Mouse (Mus musculus): ENCODE measurements around the gene Kcnq1.

DNA sequence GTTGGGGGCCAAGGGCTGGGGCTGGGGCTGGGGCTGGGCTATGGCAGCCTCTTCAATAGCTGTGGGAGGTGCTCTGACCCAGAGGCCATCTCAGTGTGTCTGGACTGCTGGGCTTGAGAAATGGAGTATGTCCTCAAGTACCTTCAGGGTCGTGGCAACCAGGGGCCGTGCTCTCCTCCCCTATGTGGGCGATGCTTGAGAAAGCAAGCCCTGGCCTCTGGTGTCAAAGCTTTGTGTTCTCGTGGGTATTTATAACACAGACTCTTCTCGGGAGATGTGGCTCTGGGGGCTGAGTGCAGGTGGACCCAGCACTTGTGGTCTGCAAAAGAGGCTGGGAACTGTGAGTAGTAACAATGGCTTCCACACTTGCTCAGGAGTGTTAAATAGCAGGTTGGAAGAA, 53.9 kb downstream of the Kcnq1 start:
- TF ChIP-seq CTCF (conservative IDR thresholded peaks at IDR 0.05; ENCODE audit: low read length) = no peak
- no peak for TF ChIP-seq POU5F1 (IDR thresholded peaks at IDR 0.05; ENCODE audit: borderline replicate concordance, low read length)
- no peak for TF ChIP-seq NANOG (IDR thresholded peaks at IDR 0.05; ENCODE audit: borderline replicate concordance, low read length)
